Mouse (Mus musculus) liver (tissue): ENCODE results near the gene Cox17.

Source experiments
- DNase-seq: peaks from one replicate; pipeline ENCODE4 v3.0.0-alpha.2; 2020; ENCODE audit warnings: mixed read lengths

The Cox17 gene

DNA sequence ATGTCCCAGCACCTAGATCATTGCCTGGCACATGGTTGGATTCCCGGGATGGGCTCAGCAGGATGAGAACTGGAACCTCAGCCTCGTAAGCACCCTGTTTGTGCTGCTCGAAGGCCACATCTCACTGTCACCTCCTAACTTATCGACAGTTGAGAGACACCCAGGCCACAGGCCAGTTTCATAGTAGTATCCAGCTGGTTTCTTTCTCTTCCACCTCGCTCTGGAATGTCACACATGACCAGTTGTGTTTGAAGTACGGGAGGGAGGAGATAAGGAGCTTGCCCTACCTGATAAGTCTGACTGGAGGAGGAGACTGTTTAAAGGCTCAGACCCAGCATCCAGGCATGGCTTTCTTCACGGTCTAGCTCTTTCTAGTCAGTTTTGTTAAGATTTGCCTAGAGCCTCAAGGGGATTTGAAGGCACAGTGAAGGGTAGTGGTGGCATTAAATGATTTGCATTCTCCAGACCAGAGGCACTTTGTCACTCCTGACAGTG is 3.6 kb downstream of the Cox17 start:
- peak; percentile 51 for DNase-seq

- DNase-seq, result no peak
These were observed 4.1 kb downstream of the Cox17 start for GRCm38 (mm10) chr16:38350939-38351338.

DNA sequence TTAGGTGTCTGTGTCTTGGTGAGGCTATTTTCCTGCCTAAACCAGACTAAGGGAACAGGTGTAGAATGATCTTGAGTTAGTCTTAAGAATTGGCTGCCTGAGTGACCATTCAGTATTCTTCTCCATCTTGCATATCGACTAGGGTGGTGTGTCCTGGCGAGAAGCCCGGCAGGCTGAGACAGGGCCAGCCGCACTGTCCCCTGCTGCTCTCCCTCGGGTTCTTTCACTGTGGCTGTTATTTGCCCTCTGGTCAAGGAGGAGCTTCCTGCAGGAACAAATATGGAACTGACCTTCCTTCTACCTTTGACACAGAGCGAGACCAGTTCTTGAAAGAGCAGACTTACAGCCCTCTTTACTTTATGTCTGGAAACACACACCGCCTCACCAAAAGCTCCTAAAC is 5.2 kb downstream of the Cox17 start:
- DNase-seq, result no peak

DNA sequence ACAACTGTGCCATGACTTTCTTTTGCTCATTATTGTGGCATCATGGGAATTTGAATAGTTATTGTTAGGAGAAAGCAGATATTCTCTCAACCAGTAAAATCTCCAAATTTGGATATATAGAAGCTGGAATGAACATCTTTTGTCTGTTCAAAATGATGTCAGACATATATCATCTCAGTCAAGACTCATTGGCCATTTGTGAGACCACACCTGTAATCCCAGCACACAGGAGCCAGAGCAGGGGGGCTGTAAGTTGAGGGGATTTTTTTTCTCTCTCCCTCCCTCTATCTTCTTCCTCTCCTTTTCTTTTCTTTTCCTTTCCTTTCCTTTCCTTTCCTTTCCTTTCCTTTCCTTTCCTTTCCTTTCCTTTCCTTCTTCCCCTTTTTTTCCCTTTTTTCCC is 6.1 kb downstream of the Cox17 start:
- DNase-seq, result no peak

DNA sequence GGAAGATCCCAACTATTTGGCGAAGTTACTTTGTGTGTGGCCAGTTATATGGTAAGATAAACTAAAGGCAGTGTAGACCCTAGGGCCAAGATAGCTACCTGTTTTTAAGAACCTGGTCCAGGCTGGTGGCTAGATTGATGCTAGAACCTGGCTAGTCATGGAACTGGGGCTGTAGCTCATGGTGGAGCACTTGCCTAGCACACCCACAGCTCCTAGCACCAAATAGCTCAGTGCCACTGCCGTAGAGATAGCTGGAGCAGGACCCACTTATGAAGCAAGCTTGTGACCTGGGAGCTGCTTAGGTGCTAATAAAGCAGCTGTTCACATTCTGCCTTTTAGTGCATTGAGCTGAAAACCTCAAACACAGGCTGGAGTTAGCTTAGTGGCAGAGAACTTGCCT is 6.9 kb downstream of the Cox17 start:
- no peak for DNase-seq

DNA sequence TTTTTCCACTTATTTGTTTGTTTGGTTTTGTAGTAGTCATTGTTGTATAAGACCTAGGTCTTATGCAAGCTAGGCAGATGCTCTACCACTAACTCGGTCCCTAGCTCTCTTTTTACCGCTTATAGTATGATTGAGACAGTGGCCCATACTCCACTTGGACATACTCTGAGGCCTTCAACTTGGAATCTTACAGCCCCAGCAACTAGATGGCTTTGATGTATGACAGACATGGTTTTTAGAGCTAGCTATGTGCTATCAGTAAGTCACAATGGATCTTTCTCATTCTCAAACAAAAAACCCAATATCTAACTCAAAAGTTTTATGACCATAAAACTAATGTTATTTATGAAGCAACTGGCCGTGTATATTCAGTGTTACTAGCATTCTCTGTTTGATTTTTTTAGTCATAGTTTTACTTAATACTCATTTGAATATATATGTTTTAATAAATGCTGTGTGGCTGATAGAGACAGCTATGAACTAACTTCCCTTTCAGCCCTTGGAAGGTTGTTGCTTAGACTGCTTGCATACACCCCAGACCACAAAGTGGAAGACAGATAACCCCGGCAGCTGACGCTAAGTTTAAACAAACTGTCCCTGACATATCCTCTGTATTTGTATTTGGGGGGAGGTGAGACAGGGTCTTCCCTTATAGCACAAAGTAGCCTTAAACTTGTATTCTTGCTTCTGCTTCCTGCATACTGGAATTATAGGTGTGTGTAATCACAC is 7.6 kb downstream of the Cox17 start:
- no peak for DNase-seq

DNA sequence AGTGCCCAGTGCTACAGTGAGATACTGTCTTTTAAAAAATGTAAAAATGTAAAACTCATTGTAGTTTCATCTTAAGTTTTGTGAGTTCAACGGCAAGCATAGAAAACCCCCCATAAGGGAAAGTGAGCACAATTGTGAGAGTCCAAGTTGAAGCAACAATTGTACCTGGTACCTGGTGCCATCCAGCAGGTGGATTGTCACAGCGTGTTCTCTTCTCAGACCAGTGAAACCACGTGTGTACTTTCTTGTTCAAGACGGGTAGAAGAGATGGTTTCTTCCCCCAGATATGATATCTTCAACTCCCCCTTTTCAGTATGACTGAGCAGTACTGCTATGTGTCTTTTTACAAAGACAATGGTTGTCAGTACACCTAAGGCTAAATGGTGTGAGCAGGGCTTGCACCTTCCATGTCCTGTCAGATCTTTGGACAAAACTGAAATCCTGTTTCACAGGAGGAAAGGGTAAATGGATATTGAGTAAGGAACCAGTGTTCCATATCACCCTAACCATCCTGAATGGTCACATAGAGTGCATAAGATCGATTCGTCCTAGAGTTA is 11.5 kb downstream of the Cox17 start:
- DNase-seq, result no peak

GRCm38 (mm10) chr16:38359241-38359640 is 12.4 kb downstream of the Cox17 start:
- no peak for DNase-seq

DNA sequence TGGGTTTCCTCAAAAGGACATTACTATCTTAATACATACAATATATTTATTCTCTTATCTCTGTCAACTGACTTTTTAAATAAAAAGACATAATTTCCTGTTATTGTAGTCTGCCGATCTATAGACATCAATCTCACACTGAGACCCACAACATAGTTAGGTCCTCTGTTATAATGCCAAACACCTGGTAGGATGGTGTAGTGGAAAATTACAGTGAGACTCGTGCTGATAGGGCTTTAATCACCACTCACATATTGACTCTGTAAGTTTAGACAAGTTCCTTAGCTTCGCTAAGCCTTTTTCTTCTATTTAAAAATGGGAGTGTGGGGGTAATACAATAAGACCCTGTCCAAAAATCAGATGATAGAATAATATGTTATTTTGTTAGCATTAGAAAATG is 13.1 kb downstream of the Cox17 start:
- no peak for DNase-seq

DNA sequence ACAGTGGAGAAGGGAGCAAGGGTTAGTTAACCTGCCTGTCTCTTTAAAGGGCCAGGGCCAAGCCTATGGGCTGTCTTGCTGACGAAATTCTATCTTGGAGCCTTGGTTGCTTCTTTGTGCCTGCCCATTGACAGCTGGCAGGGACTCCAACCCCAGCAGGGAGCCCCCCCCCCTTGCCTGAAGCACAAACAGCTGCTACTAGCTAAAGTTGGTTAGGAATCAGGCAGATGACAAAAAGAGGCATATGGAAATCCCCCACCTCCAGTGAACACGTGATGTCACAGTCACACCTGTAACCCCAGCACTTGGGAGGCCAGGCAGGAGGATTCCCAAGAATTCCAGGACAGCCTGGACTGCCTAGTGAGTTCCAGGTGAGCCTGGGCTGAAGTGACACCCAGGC is 13.5 kb downstream of the Cox17 start:
- no peak for DNase-seq

DNA sequence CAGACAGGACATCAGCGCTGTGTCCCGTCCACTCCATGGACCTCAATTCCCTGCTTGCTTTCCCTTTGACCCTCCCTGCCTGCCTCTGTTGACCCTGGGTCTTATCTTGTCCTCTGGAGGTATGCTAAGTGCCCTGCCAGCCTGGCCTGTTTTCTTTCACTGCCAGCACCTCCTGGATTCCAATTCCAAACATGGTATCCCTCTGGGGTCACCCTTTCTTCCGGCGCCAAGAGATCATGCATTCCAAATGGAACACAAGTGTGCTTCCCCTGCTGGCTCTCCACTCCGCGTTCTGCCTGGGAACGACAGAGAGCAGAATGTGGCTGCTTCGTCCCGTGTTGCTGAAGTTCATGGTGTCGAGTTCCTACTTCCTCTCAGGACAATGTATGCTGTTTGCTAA is 15.1 kb downstream of the Cox17 start, which contains the start of gene Popdc2:
Gene Popdc2 (plus strand): TSS at position 277 of the 400 bp plus-strand sequence.
- DNase-seq, result no peak

DNA sequence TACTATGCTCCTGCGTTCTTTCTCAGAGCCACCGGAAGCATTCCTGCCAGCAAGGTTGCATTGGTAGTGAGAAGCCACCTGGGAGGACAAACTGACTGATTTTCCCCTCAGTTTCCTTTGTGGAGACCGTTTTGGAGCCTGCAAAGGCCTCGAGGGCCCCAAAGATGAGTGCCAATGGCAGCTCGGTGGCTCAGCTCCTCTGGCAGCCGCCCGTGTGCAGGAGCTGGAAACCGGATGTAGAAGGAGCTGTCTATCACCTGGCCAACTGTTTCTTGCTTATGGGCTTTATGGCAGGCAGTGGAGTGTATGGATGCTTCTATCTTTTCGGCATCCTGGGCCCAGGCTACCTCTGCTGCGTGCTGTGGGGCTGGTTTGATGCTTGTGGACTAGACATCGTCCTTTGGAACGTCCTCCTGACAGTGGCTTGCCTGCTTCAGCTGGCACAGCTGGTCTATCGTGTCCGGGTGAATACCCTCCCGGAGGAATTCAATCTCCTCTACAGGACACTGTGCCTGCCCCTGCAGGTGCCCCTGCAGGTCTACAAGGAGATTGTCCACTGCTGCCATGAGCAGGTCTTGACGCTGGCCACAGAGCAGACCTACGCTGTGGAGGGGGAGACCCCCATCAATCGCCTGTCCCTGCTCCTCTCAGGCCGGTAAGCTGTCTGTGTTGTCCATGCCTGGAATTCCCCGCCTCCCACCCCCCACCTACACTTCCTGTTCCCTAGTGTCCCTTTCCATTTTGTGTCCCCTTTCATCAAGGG is 15.9 kb downstream of the Cox17 start:
- no peak for DNase-seq

DNA sequence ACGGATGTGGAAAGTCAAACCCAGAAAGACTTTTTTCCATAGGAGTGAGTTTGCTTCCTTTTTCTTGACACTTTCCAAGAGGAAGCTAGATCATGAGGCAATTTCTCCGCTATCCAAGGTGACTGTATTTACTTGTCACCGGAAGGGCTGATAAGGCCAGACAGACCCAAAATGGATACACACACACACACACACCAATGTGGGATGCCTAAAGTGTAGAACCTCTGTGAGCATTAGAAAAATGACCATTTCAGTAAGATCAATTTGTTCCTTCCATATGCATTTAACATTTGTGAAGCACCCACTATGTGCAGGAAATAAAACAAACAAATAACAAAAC is 16.4 kb downstream of the Cox17 start:
- DNase-seq, result no peak

- DNase-seq, result no peak
These were observed 16.9 kb downstream of the Cox17 start for GRCm38 (mm10) chr16:38363657-38364056.

DNA sequence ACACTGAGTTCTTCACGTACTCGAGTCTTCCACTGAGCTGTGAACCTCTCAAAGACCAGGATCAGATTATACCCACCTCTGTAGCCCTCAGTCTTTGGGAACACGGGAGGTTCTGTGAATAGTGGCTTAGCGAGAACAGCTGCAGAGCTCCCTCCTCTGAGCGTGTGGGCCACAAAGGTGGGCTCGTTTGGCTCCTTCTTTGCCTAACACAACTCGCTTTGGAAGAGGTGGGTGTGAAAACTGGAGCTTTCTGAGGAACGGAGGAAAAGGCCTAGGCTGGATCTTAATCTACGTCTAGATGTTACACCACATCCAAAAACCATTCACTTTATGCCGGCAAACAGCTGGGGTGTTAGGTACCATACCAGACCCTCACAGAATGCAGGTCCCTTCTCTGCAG is 18.6 kb downstream of the Cox17 start:
- DNase-seq, result no peak

DNA sequence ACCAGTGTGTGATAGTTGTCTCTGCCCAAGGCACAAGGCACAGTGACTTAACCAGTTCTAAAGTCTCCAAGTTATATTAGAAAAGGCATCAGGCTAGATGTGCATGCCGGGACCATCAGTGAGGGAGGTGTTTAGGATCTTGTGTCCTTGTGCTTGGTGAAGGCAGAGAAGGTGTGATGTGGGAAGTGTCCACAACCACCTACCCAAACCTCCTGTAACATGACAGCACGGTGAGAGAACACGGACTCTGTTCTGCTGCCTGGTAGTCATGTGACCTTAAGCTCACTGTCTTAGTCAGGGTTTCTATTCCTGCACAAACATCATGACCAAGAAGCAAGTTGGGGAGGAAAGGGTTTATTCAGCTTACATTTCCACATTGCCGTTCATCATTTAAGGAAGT is 19.4 kb downstream of the Cox17 start:
- no peak for DNase-seq

GRCm38 (mm10) chr16:38368336-38368735 is 21.5 kb downstream of the Cox17 start:
- DNase-seq, result peak; percentile 56

- no peak for DNase-seq
These were observed 22.2 kb downstream of the Cox17 start for GRCm38 (mm10) chr16:38369000-38369399.

GRCm38 (mm10) chr16:38369431-38369830 is 22.6 kb downstream of the Cox17 start:
- no peak for DNase-seq

DNA sequence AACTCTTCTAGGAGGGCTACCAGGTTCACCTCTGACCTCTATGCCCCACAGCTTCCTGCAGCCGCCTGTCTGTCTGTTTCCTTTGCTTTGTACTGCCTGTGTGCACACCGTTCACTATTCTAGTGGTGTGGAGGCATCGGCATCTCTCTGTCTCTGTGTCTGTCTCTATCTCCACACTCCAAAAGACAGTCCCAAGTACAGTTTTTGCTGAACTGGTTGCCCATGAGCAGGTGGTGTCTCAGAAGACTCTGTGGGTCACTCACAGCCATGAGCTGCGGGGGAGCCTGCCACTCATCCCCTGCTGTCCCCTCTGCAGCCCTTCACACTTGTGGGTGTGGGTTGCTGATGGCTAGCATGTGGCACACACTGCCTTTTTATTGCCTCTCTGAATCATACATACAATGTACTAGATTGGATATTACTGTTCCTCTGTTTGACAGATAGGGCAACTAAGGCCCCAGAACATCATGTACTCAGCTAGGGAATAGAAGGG is 23.2 kb downstream of the Cox17 start:
- DNase-seq, result no peak

DNA sequence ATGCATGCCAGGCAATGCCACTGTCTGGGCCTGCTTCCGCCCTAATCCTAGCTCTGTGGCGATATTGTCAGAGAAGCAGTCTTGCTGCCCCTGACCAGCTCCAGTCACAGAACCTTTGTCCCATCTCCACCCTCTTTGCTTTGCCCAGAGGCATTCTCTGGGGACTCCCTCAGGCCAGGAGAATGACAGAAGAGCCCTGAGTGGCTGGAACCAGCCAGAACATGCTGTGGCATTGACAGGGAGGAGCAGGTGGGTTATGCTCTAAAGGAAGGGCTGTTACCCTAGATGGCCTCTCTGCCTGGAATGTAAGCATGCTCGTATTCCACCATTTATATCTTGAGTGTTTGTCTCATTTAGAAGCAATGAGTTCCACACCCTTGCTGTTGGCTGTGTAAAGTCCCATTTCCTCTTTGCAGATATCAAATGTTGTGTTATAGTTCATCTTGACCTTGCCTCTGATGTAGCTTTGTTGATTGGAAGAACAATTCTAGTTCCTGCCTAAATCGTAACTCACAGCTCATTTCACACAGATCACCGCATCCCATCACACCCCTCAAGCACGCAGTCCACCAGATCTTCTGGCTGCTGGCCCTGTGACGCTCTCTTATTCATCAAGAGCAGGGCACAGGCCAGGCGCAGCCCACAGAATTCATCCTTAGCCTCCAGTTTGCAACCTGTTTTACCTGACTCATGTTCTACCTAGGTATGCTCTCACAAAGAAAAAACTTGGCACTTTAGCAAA is 24.0 kb downstream of the Cox17 start:
- no peak for DNase-seq

DNA sequence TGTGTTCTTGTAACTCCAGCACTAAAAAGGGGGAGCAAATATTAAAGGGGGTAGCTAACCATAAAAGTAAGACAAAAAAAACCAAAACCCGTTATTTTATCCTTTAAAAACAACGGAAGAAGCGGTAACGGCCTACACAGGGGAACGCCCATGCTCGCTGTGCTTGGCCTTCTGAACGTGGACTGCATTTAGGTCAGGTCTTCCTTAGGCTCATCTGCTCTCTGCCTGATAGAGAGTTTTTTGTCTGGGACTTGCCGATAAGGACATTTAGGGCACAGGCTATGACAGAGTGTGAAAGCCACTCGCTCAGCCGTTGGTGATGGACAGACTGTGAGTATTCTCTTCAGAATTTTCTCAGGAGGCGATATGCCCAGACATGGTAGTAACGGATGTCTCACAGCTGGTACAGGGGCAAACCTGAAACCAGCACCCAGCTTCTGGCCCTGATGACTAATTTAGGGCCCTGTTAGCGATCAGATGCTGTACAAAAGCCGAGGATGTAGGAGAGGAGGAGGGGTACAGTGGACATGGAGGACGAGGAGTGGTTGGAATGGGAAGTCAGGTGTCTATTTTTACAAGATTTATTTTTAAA is 25.0 kb downstream of the Cox17 start:
- DNase-seq, result peak; percentile 86

- no peak for DNase-seq
These were observed 26.1 kb downstream of the Cox17 start for GRCm38 (mm10) chr16:38372876-38373275.
